Mouse (Mus musculus): ENCODE measurements around the gene Gcc2. TPM values are rescaled to one million over a fixed set of nuclear protein-coding genes. Genes with fewer than 3 reads are reported as not detected.

Gcc2 gene
- 25.4 TPM for polyA plus RNA-seq (2014; fragmentation: Illumina TruSeq; extraction: RNeasy Lipid Tissue Mini Kit (QIAGEN cat#74804); ENCODE audit: low read depth, low replicate concordance)

GRCm38 (mm10) chr10:58255213-58255892 lies at the start of gene Gcc2:
Gcc2 (plus strand) TSS chr10:58255497.

GRCm38 (mm10) chr10:58224827-58225785 lies 30.2 kb upstream of the Gcc2 start, which contains the start of gene AW822073:
AW822073 (minus strand) TSS chr10:58224930.

GRCm38 (mm10) chr10:58232641-58232969 lies 22.7 kb upstream of the Gcc2 start, which contains the start of gene Duxf3:
Duxf3 (minus strand) TSS chr10:58232675.

GRCm38 (mm10) chr10:58236613-58237012 lies 18.7 kb upstream of the Gcc2 start, which contains the start of gene Gm4981:
Gm4981 (minus strand) TSS chr10:58236701.

GRCm38 (mm10) chr10:58323028-58323991 lies 68.0 kb downstream of the Gcc2 start, which contains the start of gene Lims1:
Lims1 (plus strand) TSS chr10:58323466.

Other genes starting within 250 kb of the Gcc2 start
- gene AW822073, start 30.6 kb upstream of the Gcc2 start, polyA plus RNA-seq (2014; fragmentation: Illumina TruSeq; extraction: RNeasy Lipid Tissue Mini Kit (QIAGEN cat#74804); ENCODE audit: low read depth, low replicate concordance), result not detected
- not detected for gene Duxf3, start 22.8 kb upstream of the Gcc2 start, polyA plus RNA-seq (2014; fragmentation: Illumina TruSeq; extraction: RNeasy Lipid Tissue Mini Kit (QIAGEN cat#74804); ENCODE audit: low read depth, low replicate concordance)
- gene Gm4981, start 18.8 kb upstream of the Gcc2 start, polyA plus RNA-seq (2014; fragmentation: Illumina TruSeq; extraction: RNeasy Lipid Tissue Mini Kit (QIAGEN cat#74804); ENCODE audit: low read depth, low replicate concordance), result not detected
- gene Lims1, start 68.0 kb downstream of the Gcc2 start, polyA plus RNA-seq (2014; fragmentation: Illumina TruSeq; extraction: RNeasy Lipid Tissue Mini Kit (QIAGEN cat#74804); ENCODE audit: low read depth, low replicate concordance), result 34.4 TPM
- 24.3 TPM for gene Ranbp2, start 191.4 kb downstream of the Gcc2 start, polyA plus RNA-seq (2014; fragmentation: Illumina TruSeq; extraction: RNeasy Lipid Tissue Mini Kit (QIAGEN cat#74804); ENCODE audit: low read depth, low replicate concordance)
- 3.6 TPM for gene Ccdc138, start 242.5 kb downstream of the Gcc2 start, polyA plus RNA-seq (2014; fragmentation: Illumina TruSeq; extraction: RNeasy Lipid Tissue Mini Kit (QIAGEN cat#74804); ENCODE audit: low read depth, low replicate concordance)